Mouse (Mus musculus) adipocyte (in vitro differentiated cells): ENCODE results near the gene Mrpl24.

Source experiments
- DNase-seq: peaks from one replicate; pipeline ENCODE4 v3.0.0-alpha.2; 2016; ENCODE audit warnings: low spot score

Gene Mrpl24

DNA sequence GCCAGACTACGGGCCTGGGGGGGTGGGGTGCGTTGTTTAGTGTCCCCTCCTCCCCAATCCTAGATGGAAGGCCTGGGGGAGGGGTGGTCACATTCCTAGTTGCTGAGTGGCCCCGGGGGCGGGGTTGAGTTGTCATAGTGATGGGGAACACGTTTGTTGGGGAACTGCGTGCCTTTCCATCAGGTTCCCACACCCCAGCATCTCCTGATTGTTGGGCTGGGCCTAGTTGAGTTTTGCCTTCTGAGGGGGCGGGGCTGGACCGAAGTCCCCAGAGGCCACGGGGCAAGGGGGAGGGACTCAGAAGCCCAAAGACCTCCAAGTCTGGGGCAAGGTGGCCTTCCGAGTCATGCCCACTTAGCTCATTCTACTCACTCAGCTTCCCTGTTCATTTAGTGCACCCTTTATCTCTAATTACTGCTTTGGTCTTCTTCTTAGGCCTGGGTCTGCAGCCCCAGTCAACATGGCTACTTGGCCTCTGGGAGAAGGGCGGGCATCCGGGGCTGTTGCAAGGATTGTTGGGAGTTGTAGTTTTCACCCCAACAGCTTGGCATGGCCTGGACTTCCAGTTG is 8.6 kb upstream of the Mrpl24 start:
- peak; percentile 93 for DNase-seq

DNA sequence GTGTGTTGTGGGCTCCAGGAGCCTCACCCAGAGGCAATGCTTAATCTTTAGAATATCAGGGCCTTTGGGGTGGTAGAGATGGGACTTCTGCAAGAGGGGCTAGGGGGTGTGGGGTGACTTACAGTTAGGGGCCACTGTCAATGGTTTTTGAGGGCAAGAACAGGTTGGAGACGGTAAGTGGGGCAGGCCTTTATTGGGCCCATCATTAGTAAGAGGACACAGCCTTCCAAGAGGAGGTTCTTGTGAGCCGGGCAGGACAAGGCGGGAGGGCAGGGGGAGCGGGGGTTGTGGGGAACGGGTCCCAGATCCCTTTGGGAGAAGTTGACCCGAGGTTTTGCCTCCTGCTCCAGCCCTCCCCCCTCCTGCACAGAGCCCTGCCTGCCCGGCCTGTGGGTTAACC is 5.8 kb upstream of the Mrpl24 start:
- no peak for DNase-seq

DNA sequence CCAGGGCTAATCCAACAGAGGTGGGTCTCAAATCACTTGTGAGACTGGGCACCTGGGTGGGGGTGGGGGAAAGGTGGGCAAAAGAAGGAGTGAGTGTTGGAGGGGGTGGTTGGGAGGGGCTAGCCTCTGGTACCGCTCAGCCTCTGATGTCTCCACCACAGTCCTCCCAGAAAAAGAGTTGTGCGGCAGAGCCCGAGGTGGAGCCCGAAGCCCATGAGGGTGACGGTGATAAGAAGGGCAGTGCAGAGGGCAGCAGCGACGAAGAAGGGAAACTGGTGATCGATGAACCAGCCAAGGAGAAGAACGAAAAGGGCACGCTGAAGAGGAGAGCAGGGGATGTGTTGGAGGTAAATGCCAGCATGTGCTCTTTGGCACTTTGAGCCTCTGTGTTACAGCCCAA is 5.4 kb upstream of the Mrpl24 start:
- no peak for DNase-seq

DNA sequence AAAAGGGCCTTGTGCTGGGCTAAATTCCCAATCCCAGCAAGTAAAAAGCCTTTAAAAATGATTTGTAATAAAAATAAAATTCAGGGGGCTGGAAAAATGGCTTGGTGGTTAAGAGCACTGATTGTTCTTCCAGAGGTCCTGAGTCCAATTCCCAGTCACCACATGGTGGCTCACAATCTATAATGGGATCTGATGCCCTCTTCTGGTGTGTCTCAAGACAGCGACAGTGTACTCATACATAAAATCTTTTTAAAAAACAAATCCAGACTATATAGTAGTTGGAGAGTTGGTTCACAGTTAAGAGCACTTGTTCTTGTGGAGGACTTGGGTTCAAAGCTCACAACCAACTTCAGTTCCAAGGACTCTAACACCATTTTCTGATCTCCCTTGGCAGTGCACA is 2.3 kb upstream of the Mrpl24 start:
- DNase-seq = no peak

DNA sequence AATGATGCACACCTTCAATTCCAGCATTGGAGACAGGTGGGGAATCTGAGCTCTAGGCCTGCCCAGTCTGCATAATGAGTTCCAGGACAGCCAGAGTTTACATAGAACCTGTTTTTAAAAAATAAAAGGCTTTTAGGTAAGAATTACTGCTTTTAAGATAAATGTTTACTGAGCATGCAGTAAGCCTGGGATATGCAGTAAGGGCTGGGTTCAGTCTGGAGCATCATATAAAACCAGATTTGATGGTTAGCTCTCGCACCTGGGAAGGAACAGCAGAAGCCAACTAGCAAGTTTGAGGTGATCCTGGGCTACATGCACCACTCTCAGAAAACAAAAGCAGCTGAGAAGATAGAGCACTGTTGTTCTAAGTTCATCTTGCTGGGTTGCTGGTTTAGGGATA is 755 bp upstream of the Mrpl24 start:
- no peak for DNase-seq

DNA sequence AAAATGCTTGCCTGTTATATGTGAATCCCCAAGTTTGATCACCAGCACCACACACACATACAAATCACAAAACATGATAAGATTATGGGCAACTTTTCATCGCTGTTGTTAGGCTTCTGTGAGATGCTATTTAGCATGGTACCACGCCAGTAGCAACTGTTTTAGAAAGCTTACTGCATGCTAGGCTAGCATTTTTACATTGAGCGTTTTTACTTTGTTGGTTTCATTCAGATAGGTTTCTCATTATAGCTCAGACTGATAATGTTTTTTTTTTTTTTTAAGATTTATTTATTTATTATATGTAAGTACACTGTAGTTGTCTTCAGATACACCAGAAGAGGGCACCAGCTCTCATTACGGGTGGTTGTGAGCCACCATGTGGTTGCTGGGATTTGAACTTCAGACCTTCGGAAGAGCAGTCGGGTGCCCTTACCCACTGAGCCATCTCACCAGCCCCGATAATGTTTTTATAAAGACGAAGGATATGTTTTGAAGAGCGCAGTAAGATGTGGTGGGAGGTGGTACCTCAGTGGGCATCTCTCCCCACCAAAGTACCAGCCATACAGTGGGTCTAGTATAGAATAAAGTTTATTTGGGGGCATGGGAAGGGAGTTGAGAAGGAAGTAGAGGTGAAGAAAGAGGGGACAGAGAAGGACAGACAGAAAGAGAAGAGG is 1.1 kb downstream of the Mrpl24 start:
- DNase-seq = no peak

DNA sequence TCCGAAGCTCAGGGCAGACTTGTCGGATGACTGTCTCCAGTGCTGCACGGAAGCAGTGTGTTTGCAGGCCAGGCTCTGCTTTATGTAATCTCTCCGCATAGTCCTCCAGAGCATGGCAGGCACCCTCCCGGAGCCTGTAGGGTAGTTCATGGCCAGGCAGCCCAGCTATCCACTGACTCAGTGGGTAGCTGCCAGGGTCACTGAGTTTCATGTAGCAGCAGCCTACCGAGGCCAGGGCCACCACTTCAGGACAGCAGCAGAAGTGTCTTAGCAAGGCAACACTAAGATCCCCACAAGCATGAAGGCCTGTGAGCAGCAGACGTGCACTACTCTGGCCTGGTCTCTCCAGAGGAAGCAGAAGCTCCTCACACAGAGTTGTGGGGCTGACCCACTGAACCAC is 5.7 kb downstream of the Mrpl24 start:
- no peak for DNase-seq

DNA sequence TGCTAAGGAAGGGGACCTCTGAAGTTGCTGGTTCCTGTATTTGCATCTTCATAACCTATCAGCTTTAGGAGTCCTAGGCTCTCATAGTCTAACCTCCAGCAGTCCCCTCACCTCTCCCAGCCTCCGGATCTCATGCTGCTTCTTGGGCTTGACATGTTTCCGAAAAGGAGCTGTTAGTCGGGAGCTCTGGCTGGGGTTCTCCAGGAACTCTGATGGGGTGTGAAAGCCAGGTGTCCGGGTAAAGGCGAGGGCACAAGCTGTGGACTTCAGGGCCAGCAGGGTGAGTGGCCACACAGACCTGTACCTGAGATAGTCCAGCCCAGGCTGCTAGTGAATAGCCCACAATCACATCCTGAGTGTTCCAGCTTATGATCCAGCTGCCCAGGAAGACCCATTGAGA is 8.1 kb downstream of the Mrpl24 start:
- no peak for DNase-seq

DNA sequence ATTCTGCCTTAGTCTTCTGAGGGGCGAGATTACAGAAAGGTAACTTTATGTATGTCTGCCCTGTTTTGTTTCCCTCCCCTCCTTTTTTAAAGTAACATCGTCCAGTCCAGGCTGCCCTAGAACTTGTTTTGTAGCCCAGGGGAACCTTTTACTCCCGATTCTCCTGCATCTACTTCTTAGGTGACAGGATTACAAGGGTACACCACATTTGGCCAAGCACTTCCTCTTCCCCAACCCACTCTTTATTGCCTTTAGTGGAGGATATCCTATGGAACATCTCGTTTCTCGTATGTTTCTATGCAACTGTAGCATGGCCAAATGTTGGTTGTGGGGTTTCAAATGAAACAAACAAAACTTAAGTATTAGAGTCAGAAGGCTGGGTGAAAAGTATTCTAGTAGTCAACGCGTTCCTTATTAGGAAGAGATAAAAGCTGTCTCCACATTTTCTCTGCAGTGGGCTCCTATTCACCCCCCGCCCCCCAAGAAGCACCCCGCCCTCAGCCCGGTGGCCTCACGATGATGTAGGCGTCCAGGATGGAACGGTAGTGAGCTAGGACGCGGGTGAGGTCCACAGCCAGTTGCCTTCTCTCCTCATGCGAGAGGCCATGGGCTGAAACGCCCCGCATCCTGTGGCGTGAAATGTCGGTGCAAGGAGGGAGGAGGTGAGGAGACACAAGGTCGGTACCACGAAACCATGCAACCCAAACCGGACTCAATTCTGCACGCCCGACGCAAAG is 10.2 kb downstream of the Mrpl24 start:
- no peak for DNase-seq

DNA sequence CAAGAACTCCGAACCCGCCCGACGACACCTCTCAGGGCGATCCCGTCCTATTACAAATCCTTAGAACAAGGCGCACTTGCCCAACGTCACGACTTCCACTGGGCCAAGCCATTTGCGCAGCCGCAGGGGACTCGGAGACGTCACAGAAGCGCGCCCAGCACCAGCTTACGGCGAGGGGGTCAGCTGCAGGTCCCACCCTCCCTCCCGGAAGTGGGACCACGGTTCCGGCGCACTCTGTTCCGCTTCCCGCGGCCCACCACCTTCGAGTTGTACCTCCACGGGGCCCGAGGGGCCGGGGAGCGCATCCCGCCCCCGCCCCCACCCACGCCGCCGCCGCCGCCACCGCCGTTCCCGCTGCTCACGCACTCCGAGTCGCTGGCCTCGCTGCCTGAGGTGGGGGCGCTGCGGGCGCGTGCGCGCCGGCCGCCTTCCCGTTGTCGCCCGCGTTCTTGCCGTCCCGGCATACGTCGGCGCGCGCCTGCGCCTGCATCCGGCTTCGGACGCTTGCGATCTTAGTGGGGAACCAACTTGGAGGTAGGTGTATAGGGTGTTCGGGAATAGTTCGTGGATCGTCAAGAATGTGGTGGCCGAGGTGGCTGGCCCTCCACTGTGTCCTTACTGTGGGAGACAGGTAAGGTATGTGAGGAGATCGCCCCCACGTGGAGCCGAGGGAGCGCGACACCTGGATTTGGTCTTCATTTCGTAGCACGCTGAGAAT is 10.9 kb downstream of the Mrpl24 start, which contains the start of the genes Isg20l2 and Rrnad1:
TSS of gene Isg20l2 (plus strand) at position 237 of the 718 bp plus-strand sequence.
TSS of gene Rrnad1 (minus strand) at position 640 of the 718 bp plus-strand sequence.
- DNase-seq = peak; percentile 97

DNA sequence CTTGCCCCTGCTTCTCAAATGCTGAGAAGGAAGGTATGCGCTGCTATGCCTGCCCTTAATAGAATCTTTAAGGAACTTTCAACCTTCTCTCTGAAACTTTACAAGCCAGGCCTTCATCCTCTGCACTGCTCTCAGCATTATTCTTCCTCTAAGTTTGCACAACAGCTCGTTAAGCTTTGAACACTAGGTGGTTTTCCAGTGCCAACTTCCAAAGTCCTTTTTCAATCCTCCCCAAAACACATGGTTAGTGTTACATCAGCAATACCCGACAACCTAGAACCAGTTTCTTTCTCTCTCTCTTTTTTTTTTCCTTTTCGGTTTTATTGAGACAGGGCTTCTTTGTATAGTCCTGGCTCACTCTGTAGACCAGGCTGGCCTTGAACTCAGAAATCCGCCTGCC is 14.7 kb downstream of the Mrpl24 start:
- no peak for DNase-seq

DNA sequence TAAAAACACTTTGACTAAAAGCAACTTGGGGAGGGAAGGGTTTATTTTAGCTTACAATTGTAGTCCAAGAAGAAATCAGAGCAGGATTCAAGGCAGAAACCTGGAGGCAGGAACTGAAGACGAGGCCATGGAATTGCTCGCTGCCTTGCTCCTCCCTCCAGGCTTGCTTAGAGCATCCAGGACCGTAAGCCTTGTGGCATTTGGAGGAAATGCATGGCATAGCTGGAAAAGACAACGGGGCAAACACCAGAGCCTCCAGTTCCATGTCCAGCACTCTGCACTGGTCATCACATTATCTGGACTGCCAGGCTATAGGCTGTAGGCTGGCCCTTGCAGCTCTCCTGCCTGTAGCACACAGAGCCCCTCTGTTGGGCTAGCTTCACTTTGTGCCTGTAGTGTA is 15.2 kb downstream of the Mrpl24 start:
- no peak for DNase-seq

DNA sequence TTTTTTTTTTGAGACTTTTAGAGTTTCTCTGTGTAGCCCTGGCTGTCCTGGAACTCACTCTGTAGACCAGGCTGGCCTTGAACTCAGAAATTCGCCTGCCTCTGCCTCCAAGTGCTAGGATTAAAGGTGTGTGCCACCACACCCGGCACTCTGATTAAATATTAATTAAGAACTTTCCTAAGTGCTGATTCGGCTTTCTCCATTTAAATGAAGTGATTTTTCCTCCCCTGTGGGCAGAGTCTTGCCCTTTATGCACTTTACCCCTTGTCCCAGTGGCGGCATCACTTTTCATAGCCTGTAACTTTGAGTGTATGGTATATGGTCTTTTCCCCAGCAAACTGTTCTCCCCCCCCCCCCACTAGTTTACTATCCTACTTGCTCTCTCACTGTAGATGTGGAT is 15.9 kb downstream of the Mrpl24 start:
- DNase-seq = no peak

DNA sequence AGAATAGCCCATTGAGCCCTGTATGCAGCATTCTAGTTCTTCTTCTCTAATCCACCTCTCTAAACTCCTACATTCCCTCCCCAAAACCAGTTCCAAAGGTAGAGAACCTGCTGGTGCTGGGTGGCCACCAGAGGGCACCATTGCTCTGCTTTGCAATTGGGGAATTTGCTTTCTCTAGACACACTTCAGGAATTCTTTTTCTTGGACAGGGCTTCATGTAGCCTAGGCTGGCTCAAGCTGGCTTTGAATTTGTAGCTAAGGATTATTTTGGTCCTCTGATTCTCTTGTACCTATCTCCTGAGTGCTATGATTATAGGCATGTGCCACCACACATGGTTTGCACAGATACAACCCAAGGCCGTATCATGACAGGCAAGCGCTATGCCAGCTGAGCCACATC is 16.5 kb downstream of the Mrpl24 start:
- peak; percentile 85 for DNase-seq

DNA sequence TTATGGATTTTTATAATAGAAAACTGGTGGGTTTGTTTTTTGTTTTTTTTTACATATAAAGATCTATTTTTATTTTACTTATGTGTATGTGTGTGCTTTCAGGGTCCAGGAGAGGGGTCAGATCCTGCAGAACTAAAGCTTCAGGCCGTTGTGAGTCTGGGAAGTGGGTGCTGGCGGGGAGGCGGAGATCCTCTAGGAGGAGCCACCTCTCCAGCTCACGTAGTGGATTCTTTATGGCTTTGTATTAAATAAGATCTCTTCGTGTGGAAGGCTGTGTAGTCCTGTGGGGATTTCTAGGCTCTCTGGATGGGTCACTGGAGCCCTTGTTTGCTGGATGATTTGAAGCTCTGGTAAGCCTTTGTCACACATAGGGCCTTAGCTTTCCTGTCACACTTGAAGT is 21.3 kb downstream of the Mrpl24 start:
- DNase-seq = no peak

DNA sequence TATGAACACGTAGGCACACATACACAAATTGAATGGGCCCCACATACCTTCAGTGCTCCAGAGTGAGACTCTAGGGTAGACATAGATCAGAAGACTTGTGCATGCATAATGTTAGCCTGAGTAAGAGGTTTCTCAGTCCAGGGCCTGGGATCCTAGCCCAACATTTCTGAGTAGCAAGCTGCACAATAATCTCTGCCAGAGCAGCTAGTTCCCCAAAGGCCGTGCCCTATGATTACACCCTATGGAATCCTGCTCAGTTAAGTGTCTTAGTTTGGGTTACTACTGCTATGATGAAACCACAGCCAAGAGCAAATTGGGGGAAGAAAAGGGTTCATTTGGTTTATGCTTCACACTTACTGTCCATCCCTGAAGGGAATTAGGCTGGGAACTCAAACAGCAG is 23.2 kb downstream of the Mrpl24 start:
- peak; percentile 63 for DNase-seq

DNA sequence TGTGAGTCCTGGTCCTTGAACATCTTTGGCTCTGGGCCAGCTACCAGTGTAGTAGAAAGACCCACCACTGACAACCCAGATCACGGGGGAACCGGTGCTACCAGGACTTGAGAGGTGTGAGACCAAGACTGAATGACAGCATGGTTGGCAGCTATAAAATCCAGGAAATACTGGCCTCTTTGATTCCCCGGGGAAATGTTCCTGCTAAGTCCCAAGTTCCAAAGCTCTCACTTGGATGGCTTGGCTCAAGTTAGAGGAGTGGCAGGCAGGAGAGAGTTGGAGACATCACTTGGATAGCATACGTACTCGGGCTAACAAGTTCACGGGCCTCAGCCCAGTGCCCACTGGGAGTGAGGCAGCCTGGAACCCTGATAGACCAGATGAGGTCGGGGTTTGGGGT is 24.3 kb downstream of the Mrpl24 start:
- DNase-seq = peak; percentile 39

DNA sequence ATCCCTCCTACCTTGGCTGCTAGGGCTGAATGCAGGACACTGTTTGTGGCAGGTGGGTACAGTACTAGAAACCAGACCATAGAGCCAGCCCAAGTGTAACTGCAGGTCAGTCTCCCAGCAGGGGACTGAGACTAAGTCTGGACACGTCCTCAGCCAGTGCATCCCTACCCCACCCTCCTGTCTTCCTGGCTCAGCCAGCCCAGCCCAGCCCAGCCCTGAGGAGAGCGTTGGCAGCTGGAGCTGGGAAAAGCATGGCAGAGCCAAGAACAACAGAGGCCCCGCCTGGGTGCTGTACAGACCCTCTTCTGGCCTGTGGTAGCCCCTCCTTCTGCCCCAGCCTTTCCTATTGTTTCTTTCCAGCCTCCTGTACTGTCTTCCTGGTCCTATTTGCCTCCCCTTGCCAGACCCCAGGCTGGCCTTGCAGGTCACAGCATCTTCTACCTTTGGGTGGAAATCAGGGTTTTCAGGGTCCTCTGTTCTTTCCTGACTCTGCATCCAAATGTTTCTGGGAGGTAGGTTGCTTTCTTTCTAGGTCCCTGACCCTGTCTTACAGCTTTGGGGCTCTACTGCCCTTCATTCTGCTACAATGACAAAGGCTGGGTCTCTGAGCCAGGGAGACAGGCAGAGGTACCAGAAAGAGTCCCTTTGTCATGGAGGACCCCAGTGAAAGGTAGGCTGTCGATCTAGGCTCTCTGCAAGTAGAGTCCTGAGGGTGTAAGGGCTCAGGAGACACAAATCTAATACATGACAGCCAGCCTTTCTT is 25.7 kb downstream of the Mrpl24 start:
- DNase-seq = no peak

DNA sequence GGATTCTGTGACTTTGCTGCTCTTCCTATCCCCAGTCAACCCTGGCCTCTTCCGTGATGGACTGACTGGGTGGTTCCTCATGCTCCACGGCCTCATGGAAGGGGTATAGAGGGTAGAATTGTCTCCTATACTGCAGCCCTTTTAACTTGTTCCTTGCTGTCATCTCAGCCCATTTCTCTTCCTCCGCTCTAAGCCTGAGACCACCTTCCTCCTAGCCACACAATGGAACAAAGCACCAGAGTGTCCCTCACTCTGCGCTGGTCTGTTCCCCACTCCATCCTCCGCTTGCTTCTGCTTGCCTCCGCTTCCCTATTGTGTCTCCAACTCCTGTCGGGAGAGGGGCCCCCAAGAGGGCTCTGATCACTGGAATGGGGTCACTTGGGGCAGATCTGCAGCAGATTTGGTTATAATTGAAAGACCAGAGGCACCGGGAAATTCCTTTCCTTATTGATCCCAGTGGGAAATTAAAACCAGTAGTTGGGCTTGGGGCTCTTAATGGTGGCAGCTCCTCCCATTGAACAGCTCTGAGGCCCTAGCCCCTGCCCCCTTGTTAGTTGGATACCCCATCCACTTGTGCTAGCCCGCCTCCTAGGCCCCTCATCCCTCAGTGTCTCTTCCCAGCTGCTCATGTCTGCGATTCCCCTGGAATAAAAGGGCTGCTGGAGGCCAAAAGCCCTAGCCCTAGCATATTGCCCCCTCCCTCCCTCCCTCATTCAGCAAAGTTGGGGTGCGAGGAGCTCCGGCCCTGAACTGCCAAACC is 26.7 kb downstream of the Mrpl24 start:
- DNase-seq = no peak

DNA sequence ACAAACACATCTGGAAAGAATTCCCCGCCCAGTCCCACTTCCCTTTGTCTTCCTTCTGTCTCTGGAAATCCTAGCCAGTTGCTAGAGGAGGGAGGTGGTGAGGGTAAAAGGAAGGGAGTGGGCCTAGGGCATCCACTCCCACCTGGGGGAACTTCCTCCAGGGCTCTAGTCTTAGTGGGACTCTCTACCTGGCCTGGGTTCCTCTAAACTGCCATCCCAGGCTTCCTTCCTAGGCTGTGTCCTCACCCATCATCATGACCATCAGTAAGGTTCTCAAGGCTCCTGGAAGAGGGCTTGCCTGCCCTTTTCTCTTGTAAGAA is 27.2 kb downstream of the Mrpl24 start:
- DNase-seq = no peak

DNA sequence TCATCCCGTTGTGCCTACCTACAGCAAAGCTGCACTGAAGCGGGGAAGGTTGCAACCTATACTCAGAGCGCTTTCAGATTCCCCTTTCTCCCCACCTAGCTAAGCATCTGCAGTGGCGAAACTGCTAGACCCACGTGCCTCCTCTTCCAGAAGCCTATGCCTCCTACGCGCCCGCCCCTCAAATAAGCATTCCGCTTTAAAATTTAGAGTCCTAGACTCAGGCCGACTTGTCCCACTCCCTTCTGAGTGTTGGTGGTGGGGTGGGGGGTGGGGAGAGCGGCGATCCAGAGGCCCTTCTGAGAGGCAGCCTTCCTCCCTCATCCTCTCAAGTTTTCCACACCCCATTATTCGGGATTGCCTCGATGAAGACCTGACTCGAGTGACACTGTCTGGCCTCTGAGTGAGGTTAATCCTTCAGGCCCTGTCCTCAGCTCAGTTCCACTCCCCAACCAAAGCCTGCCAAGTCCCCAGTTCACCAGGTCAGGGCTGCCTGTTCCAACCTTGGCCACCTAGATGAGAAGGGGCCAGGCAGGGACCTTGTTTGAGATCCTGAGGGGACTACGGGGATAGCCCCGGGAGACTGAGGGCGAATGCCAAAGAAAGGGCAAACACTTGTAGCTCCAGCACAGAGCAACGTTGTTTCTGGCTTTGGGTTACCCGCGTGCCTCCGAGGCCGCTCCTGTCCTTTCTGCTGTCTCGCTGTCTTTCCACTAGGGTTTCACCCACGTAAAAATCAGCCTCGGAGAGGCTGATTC is 27.9 kb downstream of the Mrpl24 start:
- no peak for DNase-seq
